Mouse (Mus musculus) neutrophil, adult 65 days (primary cell): ENCODE measurements around the gene Defa17. TPM values are rescaled to one million over a fixed set of nuclear protein-coding genes. Genes with fewer than 3 reads are reported as not detected.

Source experiments
- total RNA-seq: library from RNA; stranded (reverse); gene quantifications from 2 replicates; pipeline ENCODE4 v1.2.4, GENCODE M21; 2023

Gene Defa17
- not detected in 2 replicates for total RNA-seq

GRCm38 (mm10) chr8:21655480-21655879 lies at the start of gene Defa17:
TSS of gene Defa17 (plus strand) at chr8:21655780.

GRCm38 (mm10) chr8:21617883-21618282 lies 37.7 kb upstream of the Defa17 start, which contains the start of gene Defa26:
TSS of gene Defa26 (plus strand) at chr8:21618183.

GRCm38 (mm10) chr8:21665497-21665896 lies 9.9 kb downstream of the Defa17 start, which contains the start of gene Defa34:
TSS of gene Defa34 (plus strand) at chr8:21665797.

GRCm38 (mm10) chr8:21703545-21703944 lies 48.0 kb downstream of the Defa17 start, which contains the start of gene AY761184:
TSS of gene AY761184 (minus strand) at chr8:21703645.

Other genes starting within 250 kb of the Defa17 start
- gene Defa36, start 228.4 kb upstream of the Defa17 start, total RNA-seq = not detected in 2 replicates
- gene Gm7849, start 199.2 kb upstream of the Defa17 start, total RNA-seq = not detected in 2 replicates
- not detected in 2 replicates for gene Defa20, start 146.5 kb upstream of the Defa17 start, total RNA-seq
- gene Defa32, start 126.7 kb upstream of the Defa17 start, total RNA-seq = not detected in 2 replicates
- not detected in 2 replicates for gene Defa37, start 90.4 kb upstream of the Defa17 start, total RNA-seq
- not detected in 2 replicates for gene Defa28, start 72.8 kb upstream of the Defa17 start, total RNA-seq
- gene Gm7861, start 61.3 kb upstream of the Defa17 start, total RNA-seq = not detected in 2 replicates
- not detected in 2 replicates for gene Defa26, start 37.6 kb upstream of the Defa17 start, total RNA-seq
- gene Defa34, start 10.0 kb downstream of the Defa17 start, total RNA-seq = not detected in 2 replicates
- gene AY761184, start 47.9 kb downstream of the Defa17 start, total RNA-seq = not detected in 2 replicates
- gene Defa24, start 78.7 kb downstream of the Defa17 start, total RNA-seq = not detected in 2 replicates
- not detected in 2 replicates for gene Defb50, start 167.8 kb downstream of the Defa17 start, total RNA-seq
- gene Defb2, start 184.1 kb downstream of the Defa17 start, total RNA-seq = not detected in 2 replicates
- gene Defb10, start 203.1 kb downstream of the Defa17 start, total RNA-seq = not detected in 2 replicates
- gene Defb9, start 229.6 kb downstream of the Defa17 start, total RNA-seq = not detected in 2 replicates